Mouse (Mus musculus): ENCODE results near the gene Foxr1.
"Not testable (repeated sequence)": the region's sequence is repeated elsewhere in the genome, so short reads cannot be mapped to it uniquely, and the experiment has no call there.

The Foxr1 gene

GRCm38 (mm10) chr9:44411601-44412130, 29.3 kb downstream of the Foxr1 start:
- no peak for DNase-seq

- no peak for DNase-seq
Measured at GRCm38 (mm10) chr9:44410647-44411336, 30.1 kb downstream of the Foxr1 start.

- DNase-seq: not testable (repeated sequence)
Measured at GRCm38 (mm10) chr9:44408693-44409092, 32.2 kb downstream of the Foxr1 start.

GRCm38 (mm10) chr9:44407752-44408097, 33.2 kb downstream of the Foxr1 start:
- DNase-seq: no peak

- DNase-seq: peak; percentile 93
Measured at GRCm38 (mm10) chr9:44406906-44407751, 33.8 kb downstream of the Foxr1 start, which contains the start of the genes Rps25 and Trappc4. Gene Rps25, plus strand, starts transcription at chr9:44407139. Gene Trappc4, minus strand, starts transcription at chr9:44407600.

- DNase-seq: no peak
Measured at GRCm38 (mm10) chr9:44405011-44405410, 35.9 kb downstream of the Foxr1 start.

GRCm38 (mm10) chr9:44401081-44401480, 39.9 kb downstream of the Foxr1 start:
- no peak for DNase-seq

- DNase-seq: no peak
Measured at GRCm38 (mm10) chr9:44399795-44400114, 41.2 kb downstream of the Foxr1 start.

- DNase-seq: no peak
Measured at GRCm38 (mm10) chr9:44399114-44399794, 41.7 kb downstream of the Foxr1 start.

- no peak for DNase-seq
Measured at GRCm38 (mm10) chr9:44398551-44398950, 42.4 kb downstream of the Foxr1 start.

GRCm38 (mm10) chr9:44398087-44398486, 42.8 kb downstream of the Foxr1 start:
- DNase-seq: no peak

- peak; percentile 95 for DNase-seq
Measured at GRCm38 (mm10) chr9:44396684-44397411, 44.1 kb downstream of the Foxr1 start, which contains the start of gene Slc37a4. Gene Slc37a4, plus strand, starts transcription at chr9:44396852.

- peak; percentile 87 for DNase-seq
Measured at GRCm38 (mm10) chr9:44391466-44391865, 49.5 kb downstream of the Foxr1 start.

GRCm38 (mm10) chr9:44389273-44389672, 51.7 kb downstream of the Foxr1 start:
- DNase-seq: peak; percentile 54

GRCm38 (mm10) chr9:44387221-44387620, 53.7 kb downstream of the Foxr1 start:
- no peak for DNase-seq

GRCm38 (mm10) chr9:44384596-44384995, 56.3 kb downstream of the Foxr1 start:
- no peak for DNase-seq

Measured in lung, postnatal 14 days (tissue).